Mouse (Mus musculus): ENCODE measurements around the gene Mpst.

The Mpst gene

DNA sequence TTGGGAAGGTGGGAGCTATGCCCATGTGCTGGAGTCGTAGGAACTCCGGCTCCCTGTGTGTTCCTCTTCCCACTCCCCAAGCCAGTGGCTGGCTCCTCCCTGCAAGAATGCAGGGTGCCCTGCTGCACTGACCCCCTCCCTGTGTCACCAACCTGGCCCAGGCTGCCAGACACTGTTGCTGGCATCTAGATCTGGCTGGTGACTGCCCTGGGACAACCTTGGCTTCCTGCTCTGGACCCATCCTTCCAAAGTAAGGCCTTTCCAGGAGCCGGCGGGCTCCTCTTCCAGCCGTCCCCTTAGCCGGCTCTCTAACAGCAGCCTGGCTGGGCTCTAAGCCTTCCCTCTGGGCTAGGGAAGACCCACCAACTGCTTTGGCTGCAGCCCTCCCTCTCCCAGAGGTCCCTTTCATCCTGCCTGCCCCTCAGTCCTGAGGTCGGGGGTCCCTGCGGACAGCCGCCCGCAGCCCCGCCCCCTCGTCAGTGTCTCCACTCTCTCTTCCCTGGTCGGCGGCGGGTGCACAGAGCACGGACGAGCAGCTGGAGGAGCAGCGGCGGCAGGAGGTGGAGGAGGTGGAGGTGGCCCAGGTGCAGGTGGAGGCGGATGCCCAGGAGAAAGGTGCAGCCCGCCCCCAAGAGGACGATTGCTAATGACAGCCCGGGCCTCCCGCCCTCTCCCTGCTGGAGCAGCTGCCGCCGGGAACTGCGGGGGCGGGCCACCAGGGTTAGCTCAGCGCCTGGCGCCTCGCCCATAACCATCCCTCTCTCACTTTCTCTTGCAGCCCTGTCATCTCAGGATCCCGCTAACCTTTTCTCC lies 30.4 kb downstream of the Mpst start:
- peak; percentile 76 for DNase-seq (ENCODE audit: low spot score)

DNA sequence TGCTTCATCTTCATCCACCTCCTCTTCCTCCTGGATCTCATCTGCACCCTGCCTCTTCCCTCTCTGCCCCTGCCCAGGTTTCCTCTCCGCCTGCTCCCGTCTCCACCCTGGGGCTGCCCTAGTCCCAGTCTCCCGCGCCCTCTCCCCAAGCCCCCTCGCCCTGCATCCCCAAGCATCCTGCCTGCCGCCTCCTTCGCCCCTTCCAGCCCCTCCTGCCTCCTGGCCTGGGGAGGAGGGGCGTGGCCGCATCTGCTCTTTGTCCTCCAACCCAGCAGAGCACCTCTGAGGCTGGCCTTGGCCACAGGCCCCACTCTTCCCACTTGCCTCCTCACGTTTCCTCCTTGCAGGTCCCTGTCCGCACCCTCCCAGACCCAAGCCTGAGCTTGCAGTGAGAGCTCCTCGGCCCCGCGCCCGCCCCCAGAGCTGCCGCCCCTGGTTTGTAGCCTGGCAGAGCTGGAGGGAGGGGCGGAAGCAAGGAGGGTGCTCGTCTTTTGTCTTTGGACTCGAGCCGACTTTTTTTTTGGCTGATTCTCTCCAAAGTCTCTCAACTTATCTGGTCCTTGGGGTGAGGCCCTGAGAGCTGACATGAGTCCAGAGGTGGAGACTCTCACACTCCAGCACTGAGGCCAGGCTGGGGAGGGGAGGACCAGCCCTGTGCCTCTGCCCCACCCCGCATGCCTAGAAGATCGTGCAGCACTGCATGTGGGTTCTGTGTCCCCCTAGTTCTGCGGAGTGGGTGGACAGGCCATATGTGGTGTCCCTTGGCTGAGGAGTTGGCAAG lies 31.2 kb downstream of the Mpst start:
- no peak for DNase-seq (ENCODE audit: low spot score)

DNA sequence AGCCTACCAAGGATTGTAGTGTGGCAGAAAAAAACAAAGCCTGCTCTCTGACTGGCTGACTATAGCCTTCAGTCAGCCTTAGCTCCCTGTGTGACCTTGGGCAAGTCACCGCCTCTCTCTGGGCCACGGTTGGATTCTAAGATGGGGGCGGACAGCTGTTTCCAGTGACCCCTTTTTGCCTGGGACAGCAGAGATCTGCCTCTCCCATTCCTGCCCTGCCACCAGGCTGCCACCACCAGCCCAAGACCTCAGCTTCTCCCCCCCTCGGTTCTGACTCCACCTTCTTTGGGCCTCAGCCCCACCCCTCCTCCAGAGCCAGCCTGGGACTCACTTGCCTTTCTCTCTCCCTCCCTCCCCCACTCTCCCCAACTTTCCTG lies 31.8 kb downstream of the Mpst start:
- no peak for DNase-seq (ENCODE audit: low spot score)

DNA sequence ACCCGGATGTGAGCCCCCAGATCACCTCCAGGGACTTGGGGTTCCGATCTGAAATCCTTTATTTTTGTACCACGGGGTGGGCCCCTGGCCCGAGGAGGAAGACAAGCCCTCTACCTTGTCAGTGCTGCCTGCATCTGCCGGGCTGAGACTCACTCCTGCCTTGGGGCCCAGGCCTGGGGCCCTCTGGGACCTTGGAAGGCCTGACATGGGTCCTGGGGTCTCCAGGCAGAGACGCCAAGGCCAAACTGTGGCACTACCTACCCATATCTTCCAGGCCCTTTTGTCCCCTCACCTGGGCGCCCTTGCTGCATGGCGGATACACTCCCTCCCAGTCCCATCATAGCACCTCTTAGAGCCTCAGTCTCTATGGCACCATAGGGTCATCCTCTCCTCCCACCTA lies 32.3 kb downstream of the Mpst start:
- no peak for DNase-seq (ENCODE audit: low spot score)

DNA sequence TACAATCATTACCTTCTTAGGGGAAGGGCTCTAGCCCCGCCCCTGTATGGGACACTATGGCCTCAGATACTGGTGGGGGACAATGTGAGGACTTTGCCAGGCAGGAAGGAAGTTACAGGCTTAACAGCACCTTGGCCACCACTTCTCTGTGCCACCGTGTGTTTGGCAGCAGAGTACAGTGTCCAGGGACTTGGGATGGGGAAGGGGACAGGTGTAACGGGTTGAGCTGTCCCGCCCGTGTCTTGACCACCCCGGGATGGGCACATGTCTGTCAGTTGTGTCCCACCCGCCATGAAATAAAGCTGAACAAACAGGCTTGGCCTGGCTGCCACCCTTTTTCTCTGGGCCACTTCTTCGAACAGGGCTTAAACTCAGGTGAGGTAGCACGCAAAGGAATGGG lies 32.8 kb downstream of the Mpst start:
- DNase-seq (ENCODE audit: low spot score) = no peak

DNA sequence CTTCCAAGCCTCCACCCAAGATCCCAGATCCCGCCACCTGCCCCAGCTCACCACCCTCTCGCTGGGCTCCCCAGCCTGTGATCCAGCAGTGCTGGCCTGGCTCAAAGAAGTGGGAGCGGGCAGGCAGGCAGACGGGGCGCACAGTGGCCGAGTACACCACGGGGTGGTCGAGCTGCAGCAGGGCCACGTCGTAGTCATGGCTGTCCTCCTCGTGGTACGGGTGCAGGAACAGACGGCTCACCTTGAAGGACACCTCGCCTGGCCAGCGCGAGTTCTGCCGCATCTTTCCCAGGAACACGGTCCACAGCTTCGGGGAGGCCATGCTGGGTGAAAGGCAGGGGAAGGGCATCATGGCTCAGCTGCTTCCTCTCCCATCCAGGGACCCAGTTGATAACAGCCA lies 36.0 kb downstream of the Mpst start:
- DNase-seq (ENCODE audit: low spot score) = no peak

DNA sequence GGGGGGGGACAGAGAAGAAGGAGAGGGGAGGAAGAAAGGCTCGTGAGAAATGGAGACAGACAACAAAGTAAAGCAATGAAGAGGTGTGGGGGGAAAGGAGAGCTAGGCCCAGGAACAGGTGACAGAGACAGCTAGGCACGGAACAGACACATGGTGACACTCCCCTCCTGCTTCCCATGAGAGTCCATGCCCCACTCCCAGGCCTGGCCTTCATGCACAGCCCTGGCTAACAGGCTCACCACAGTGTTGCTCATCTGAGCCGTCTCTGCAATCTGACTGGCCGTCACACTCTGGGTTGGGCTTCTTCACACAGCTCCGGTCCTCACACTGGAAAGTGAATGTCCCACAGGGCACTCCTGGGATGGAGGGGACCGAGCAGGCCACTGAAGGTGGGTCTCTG lies 37.6 kb downstream of the Mpst start:
- no peak for DNase-seq (ENCODE audit: low spot score)

DNA sequence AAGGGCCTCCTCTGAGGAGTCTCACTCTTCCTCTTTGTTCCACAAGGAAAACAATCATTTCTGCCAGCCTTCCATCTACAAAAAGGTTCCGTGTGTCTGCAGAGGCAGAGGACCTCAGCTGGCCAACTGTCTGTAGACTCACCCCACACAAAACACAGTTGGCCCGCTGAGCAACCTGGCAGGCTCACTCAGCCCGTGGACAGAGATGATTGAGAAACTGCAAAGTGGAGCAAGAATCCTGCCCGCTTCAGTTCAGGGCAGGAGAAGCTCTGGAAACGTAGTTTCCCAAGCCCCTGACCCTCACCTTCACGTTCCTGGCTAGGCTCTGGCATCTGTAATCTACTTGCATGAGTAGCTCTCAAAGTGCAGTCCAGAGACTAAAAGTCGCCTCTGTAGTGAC lies 40.9 kb downstream of the Mpst start:
- no peak for DNase-seq (ENCODE audit: low spot score)

DNA sequence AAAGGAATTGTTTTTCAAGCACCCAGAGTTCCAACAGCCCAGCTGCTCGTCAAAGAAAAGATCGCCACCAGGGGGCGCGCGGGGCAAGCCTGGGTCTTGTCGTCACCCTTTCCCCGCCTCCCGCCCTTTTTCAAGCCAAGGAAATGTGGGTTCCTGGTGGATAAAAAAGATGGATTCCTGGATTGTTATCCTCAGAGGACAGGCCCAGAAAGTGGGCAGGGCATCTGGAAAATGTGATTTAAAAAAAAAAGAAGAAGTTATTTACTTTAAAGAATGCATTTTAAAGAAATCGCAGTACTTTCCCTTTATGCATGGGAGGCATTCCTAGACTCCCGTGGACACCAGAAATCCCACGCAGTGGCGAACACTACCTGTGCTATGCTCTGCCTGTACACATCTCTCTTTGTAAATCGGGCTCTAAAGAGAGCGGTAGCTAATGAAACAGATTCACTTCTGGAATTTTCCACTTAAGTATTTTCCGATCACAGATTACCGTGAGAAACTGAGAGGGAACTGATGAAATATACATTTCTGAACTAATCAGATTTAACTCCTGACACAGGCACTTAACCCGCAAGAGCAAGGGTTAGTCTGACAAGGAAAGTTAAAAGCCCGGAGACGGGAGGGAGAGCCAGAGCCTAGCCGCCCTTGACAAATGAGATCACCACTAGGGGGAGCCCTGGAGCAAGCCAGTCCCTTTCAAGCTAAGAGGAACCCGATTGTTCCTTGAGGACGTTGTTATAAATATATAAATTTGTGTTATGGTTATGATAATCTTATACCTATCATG lies 41.7 kb downstream of the Mpst start:
- peak; percentile 88 for DNase-seq (ENCODE audit: low spot score)

DNA sequence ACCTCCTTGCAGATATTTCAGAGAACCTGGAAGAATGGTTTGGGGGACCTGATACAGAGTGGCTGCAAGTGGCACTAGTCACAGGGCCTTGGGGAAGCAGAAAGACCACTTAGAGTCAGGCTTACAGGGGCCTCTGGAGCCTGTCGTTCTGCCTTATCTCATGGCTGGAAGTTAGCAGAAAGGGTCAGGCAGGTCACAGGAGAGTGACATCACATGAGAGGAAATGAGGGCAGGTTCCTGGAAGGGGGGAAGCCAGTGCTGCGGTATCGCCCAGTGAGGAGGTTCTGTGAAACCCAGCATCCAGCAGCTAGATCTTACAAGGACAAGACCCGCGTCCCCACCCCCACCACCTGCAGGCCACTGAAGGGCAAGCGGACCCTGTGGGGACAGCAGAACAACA lies 42.9 kb downstream of the Mpst start:
- DNase-seq (ENCODE audit: low spot score) = peak; percentile 80

DNA sequence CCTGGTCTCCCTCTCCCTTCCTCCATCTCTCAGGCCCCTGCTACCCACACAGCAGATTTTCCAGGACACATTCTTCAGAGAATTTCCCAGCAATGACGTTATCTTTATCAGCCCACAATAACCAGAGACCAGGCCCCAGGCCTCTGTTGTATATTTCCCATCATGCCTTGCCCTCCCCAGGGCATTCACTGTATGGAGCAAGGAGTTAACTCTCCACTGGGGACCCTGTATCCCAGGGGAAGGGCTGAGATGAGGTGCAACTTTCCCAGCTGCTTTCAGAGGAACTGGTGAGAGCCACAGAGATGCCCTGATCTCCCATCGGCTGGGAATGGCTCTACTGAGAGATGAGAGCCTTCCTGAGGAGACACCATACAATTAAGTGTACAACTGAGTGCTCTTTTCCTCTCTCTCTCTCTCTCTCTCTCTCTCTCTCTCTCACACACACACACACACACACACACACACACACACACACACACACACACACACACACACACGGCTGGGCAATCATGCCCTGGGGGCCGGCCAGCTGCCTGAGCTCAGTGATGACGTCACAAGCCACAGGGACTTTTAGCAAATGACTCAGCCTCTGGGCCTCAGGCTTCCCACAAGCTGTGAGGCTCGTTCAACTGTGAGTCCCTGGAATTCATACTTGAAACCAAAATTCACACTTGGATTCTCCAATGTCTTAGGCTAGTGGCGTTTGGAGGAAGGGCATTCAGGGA lies 43.6 kb downstream of the Mpst start:
- peak; percentile 49 for DNase-seq (ENCODE audit: low spot score)

DNA sequence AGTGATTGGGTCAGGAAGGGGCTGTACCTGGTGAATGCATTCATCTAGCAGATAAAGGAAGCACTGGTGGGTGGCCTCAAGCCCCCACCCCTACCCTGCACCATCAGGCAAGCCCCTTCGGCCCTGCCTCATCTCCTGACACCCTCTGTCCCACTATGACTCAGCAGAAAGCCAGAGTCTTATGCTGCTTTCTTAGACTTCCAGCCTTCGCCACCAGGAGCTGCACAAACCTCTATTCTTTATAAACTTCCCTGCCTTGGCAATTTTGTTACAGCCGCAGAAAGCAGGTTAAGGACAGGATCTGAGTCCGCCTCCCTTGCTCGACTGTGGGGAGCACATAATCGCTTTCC lies 44.2 kb downstream of the Mpst start:
- DNase-seq (ENCODE audit: low spot score) = no peak

DNA sequence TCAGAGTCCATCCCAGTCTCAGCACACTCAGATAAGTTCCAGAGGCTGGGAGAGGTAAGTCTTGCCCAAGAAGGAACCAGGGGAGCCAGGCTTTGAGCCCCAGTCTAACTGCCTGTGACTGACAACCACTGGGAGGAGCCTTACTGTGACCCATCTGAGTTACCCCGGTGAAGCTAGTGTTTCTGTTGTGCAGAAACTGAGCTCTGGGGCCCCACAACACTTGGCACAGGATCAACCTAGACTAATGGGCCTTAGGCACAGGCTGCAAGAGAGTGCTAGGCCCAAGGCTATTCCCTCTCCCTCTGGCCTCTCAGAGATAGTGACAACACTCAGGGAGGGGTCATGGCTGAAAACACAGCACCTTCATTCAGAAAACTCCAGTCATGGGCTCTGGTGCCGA lies 45.0 kb downstream of the Mpst start:
- DNase-seq (ENCODE audit: low spot score) = no peak

DNA sequence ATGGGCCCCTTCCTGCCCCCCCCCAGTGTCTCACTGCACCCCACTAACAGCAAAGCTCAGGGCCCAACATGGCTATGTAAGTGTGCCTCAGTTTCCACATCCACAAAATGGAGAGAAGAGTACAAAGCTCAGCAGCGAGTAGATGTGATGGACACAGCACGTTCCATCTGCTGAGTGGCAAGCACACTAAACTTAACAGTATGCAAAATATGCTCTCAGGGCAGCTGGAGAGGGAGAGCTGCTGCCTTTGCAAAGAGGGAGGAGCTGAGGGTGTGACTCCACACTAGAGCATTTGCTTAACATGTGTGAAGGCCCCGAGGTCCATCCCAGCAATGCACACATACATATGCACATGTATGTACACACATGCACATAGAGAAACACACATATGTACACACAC lies 46.7 kb downstream of the Mpst start:
- DNase-seq (ENCODE audit: low spot score) = no peak

DNA sequence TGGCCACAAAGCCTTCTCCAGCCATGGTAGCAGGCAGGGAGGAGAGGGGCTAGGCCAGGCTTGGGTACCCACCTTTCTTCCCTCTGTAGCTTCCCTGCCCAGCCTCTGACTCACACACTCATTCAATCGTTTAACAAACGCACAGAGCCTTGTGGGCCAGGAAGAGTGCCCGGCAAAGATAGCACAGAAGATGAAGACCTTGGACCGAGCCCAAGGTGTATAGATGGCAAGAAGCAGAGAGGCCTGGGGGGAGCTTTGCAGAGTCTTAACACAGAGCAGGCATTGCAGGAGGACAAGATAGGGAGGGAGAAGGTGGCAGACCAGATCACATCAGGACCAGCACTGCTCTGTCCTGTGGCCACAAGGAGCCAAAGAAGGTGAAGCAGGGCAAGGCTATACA lies 49.0 kb downstream of the Mpst start:
- DNase-seq (ENCODE audit: low spot score) = no peak

DNA sequence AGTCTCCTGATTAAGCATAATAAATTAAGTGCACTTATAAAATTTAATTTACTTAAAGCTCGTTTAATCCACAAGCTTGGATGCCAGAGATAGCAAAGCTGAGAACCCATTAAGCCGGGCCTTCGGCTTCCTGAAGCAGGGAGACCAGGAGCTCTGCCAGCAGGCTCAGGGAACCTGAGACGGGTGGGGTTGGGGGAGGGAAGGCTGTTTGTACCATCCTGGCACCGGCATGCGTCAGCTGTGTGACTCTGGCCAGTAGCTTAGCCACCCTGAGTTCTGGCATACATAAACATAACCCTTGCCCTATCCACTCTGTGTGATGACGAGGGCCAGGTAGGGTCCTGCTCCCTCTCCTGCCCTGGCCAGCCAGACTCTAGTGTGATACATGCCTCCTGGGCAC lies 49.8 kb downstream of the Mpst start:
- DNase-seq (ENCODE audit: low spot score) = no peak

DNA sequence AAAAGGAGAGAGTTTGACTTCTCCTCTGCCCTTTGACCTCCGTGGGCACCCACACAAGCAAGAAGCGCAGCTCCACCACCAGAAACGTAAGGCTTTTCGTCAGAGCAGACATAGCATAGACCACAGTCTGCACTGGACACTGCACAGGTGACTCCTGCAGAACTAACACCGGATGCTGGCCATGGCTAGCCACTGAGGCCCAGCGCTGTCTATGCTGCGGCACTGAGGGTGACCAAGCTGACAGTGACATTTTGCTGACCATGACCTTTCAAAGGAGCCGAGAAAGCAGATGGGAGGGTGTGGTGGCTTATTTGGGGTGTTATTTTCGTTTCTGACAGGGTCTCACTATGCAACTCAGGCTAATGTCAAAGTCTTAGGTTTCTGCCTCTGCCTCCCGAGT lies 51.0 kb downstream of the Mpst start:
- DNase-seq (ENCODE audit: low spot score) = no peak

DNA sequence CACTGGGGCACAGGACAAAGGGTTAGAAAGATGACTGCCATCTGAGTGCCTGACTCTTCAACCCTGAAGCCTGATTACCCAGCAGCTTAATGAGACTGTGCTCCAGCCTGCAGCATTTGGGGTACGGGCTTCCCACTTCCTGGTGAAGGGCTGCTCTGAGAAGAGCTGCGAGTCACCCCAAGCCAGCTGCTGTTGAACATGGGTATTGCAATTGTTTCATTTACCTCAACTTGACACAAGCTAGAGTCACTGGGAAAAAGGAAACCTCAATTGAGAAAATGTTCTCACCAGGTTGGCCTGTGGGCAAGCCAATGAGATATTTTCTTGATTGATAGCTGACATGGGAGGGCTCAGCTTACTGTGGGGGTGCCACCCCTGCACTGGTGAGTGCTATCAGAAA lies 56.8 kb downstream of the Mpst start:
- DNase-seq (ENCODE audit: low spot score) = no peak

Measured in yolk sac, embryonic 10.5 days (tissue).